Mouse (Mus musculus) myocyte (in vitro differentiated cells): ENCODE results near the gene Fam20b. TPM values are rescaled to one million over a fixed set of nuclear protein-coding genes. Genes with fewer than 3 reads are reported as not detected.

Experiments
- H3K27me3 ChIP-seq: one replicate; pipeline ENCODE4 v1.6.1; 2011; ENCODE audit not compliant: control insufficient read depth, insufficient read depth, insufficient read length
- H3K36me3 ChIP-seq: one replicate; pipeline ENCODE4 v1.6.1; 2011; ENCODE audit not compliant: control insufficient read depth, insufficient read depth
- H3K4me2 ChIP-seq: one replicate; pipeline ENCODE4 v1.6.1; 2011; ENCODE audit warnings: low read depth, control low read depth
- H3K4me3 ChIP-seq: one replicate; pipeline ENCODE4 v1.5.1; 2011; ENCODE audit warnings: mild to moderate bottlenecking, control low read depth, moderate library complexity
- H3K79me2 ChIP-seq: one replicate; pipeline ENCODE4 v1.6.1; 2011; ENCODE audit not compliant: control insufficient read depth, insufficient read depth
- H3ac ChIP-seq: one replicate; pipeline ENCODE4 v1.6.1; 2011; ENCODE audit not compliant: control insufficient read depth, insufficient read length
- CEBPB ChIP-seq: IDR thresholded peaks from 2 replicates; pipeline ENCODE4 v1.6.1; 2011; ENCODE audit warnings: mild to moderate bottlenecking, moderate library complexity; ENCODE audit not compliant: poor library complexity, insufficient read depth, severe bottlenecking
- E2F4 ChIP-seq: IDR thresholded peaks from one replicate; pipeline ENCODE4 v1.6.1; 2011; ENCODE audit warnings: mild to moderate bottlenecking, control low read depth, moderate library complexity; ENCODE audit not compliant: insufficient read depth
- MAX ChIP-seq: IDR thresholded peaks from one replicate; pipeline ENCODE4 v1.6.1; 2011; ENCODE audit warnings: low read depth, mild to moderate bottlenecking, control low read depth
- MYOD1 ChIP-seq, 3 experiments: IDR thresholded peaks; one replicate each; pipeline ENCODE4 v1.6.1; 2011; ENCODE audit warnings: control low read depth in 2 of 3, low read depth in 2 of 3, mild to moderate bottlenecking in 2 of 3, moderate library complexity in 1 of 3; ENCODE audit not compliant: insufficient read length in 2 of 3, control insufficient read depth in 1 of 3
- MYOG ChIP-seq, 3 experiments: IDR thresholded peaks; one replicate each; pipeline ENCODE4 v1.6.1; 2011; ENCODE audit warnings: control low read depth in 2 of 3, low read depth in 2 of 3, mild to moderate bottlenecking in 2 of 3; ENCODE audit not compliant: insufficient read length in 2 of 3, control insufficient read depth in 1 of 3, insufficient read depth in 1 of 3
- POLR2A ChIP-seq: IDR thresholded peaks from one replicate; pipeline ENCODE4 v1.6.1; 2011; ENCODE audit warnings: low read depth, mild to moderate bottlenecking, control low read depth, moderate library complexity; ENCODE audit not compliant: insufficient read length
- POLR2AphosphoS2 ChIP-seq: IDR thresholded peaks from one replicate; pipeline ENCODE4 v1.6.1; 2011; ENCODE audit warnings: low read depth, control low read depth; ENCODE audit not compliant: insufficient read length
- REST ChIP-seq: IDR thresholded peaks from one replicate; pipeline ENCODE4 v1.6.1; 2011; ENCODE audit warnings: mild to moderate bottlenecking, control low read depth, moderate library complexity; ENCODE audit not compliant: insufficient read depth, insufficient read length
- SRF ChIP-seq: IDR thresholded peaks from one replicate; pipeline ENCODE4 v1.6.1; 2011; ENCODE audit warnings: low read depth; ENCODE audit not compliant: control insufficient read depth, insufficient read length
- TCF12 ChIP-seq: IDR thresholded peaks from one replicate; pipeline ENCODE4 v1.6.1; 2011; ENCODE audit warnings: mild to moderate bottlenecking, control low read depth; ENCODE audit not compliant: poor library complexity, insufficient read depth, severe bottlenecking
- TCF3 ChIP-seq: IDR thresholded peaks from one replicate; pipeline ENCODE4 v1.6.1; 2011; ENCODE audit warnings: low read depth, control low read depth; ENCODE audit not compliant: insufficient read length
- USF1 ChIP-seq: IDR thresholded peaks from one replicate; pipeline ENCODE4 v1.6.1; 2011; ENCODE audit warnings: low read depth, mild to moderate bottlenecking, control low read depth, moderate library complexity
- polyA plus RNA-seq: library from polyadenylated mRNA; unstranded; fragments of >200 nt; fragmentation: generic; extraction: Trizol; gene quantifications from one replicate; pipeline ENCODE4 v1.2.1, GENCODE M21; 2012; ENCODE audit warnings: missing spikeins

Gene Fam20b
- polyA plus RNA-seq, 1 experiment: 22.9 TPM

GRCm38 (mm10) chr1:156676171-156676570 lies 42.7 kb downstream of the Fam20b start:
- H3K27me3 ChIP-seq: no peaks in the 10 kb centered on the region
- no peak overlapping the region for H3K4me2 ChIP-seq
- no peaks in the 10 kb centered on the region for H3K79me2 ChIP-seq
- TF ChIP-seq REST (no peak), TCF12 (no peak), MAX (no peak), MYOG (IDR thresholded peaks at IDR 0.05; ENCODE audit: control insufficient read depth in 1 of 3, insufficient read depth in 1 of 3, insufficient read length in 2 of 3, low read depth in 2 of 3) (no peak), USF1 (no peak), POLR2A (no peak), SRF (no peak), E2F4 (no peak)
- H3K4me3 ChIP-seq: no peak overlapping the region
- H3K36me3 ChIP-seq: peaks cover 4% of the 10 kb centered on the region
- H3ac ChIP-seq: no peak overlapping the region

- peak within 1 kb of the TSS; percentile 90 for H3K4me3 ChIP-seq
- H3ac ChIP-seq: peak within 1 kb of the TSS; percentile 42
- peak; percentile 58 for TF ChIP-seq POLR2A
- peak; percentile 49 to 94 (median 56) for TF ChIP-seq MYOG (IDR thresholded peaks at IDR 0.05; ENCODE audit: control insufficient read depth in 1 of 3, insufficient read depth in 1 of 3, insufficient read length in 2 of 3, low read depth in 2 of 3)
- peak; percentile 65 for TF ChIP-seq POLR2AphosphoS2
- TF ChIP-seq TCF12: peak; percentile 56
- no peak for TF ChIP-seq E2F4
- TF ChIP-seq CEBPB: peak; percentile 72; the same call in 1 of the 2 replicates
- TF ChIP-seq SRF: no peak
- peak in 2 of 3 experiments; percentile 26 to 86 for TF ChIP-seq MYOD1 (IDR thresholded peaks at IDR 0.05; ENCODE audit: control insufficient read depth in 1 of 3, insufficient read length in 2 of 3, low read depth in 2 of 3)
- no peak for TF ChIP-seq USF1
- peak; percentile 52 for TF ChIP-seq TCF3
- peaks cover 5% of the 10 kb centered on the region for H3K79me2 ChIP-seq
- peaks cover 8% of the 10 kb centered on the region for H3K36me3 ChIP-seq
- peak within 1 kb of the TSS; percentile 94 for H3K4me2 ChIP-seq
- no peaks in the 10 kb centered on the region for H3K27me3 ChIP-seq
These were observed 44.5 kb downstream of the Fam20b start, which contains the start of gene Tor3a for GRCm38 (mm10) chr1:156674195-156675000. Tor3a (minus strand) TSS chr1:156674356.

DNA sequence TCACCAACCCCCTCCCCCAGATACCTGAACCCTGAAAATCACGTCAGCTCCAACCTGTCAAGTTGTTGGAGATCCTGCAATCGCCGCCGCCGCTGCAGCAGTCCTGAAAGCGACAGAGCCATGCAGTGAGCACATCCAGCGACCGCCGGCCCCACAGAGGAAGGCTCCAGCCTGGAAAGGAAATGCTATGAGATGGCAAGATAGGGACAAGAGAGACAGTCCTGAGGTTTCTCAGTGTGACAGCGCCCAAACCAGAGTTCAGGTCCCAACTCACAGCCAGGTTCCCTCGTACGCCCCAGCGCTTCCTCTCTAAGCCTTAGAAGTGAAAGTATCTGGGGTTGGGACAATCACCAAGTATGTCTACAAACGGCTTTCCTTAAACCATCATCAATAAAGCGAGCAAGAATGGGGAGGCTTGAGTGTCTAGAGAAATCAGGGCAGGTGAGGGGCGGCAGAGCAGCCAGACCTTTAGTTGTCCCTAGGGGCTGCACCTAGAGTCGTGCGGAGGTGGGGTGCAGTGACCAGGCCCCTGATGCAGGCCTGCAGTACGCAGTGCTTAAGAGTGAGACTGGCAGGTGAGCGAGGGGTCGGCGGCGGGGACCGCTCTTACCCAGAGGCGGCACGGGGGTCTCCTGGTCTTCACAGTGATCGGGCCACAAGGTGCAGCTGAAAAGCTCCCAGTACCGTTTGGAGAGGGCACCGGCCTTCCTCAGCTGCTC lies 45.3 kb downstream of the Fam20b start:
- peak overlapping the region; percentile 90 for H3K4me3 ChIP-seq
- peaks cover 5% of the 10 kb centered on the region for H3K79me2 ChIP-seq
- H3K4me2 ChIP-seq: peak overlapping the region; percentile 94
- H3K36me3 ChIP-seq: peaks cover 12% of the 10 kb centered on the region
- H3K27me3 ChIP-seq: no peaks in the 10 kb centered on the region
- peak overlapping the region; percentile 42 for H3ac ChIP-seq
- no peak for TF ChIP-seq REST
- no peak for TF ChIP-seq E2F4
- no peak for TF ChIP-seq POLR2AphosphoS2
- TF ChIP-seq MYOG (IDR thresholded peaks at IDR 0.05; ENCODE audit: control insufficient read depth in 1 of 3, insufficient read depth in 1 of 3, insufficient read length in 2 of 3, low read depth in 2 of 3): peak in 1 of 3 experiments; percentile 8
- TF ChIP-seq MAX: no peak
- no peak for TF ChIP-seq CEBPB
- no peak for TF ChIP-seq USF1
- TF ChIP-seq SRF: no peak

DNA sequence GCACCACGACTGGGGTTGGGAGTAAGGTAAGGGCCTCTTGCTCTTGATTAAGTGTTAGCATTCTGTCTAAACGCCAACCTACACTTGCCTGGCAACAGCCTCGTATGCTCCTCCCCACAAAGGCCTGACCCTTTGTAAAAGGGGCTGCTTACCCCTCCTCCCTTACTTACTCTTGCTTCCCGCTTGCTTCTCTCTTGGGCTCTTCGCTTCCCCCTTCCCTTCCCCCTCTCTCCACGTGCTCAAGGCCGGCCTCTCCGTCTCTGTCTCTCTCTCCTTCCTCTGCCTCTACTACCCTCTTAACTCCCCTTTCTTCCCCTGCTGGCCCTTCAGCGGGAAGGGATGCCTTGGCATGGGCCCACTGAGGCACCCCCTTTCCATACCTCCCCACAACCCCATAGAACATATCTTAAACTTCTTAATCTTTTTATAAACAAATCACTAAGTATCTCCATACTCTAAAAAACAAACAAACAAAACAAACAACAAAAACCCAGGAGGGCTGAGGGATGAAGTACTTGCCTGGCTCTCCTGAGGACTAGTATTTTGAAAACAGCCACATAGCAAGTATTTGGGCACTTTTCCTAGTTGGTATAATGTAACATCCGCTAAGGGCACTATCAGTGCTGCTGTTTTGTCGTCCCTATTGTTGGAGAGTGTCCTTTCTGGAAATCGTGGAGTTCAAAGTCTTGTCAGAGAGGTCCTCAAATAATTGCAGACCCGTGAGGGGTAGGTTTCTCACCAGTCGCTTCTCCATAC lies 46.0 kb downstream of the Fam20b start:
- Histone ChIP-seq H3K36me3 (peaks cover 12% of the 10 kb centered on the region), H3K4me3 (peak overlapping the region; percentile 90), H3K4me2 (peak overlapping the region; percentile 94), H3K27me3 (no peaks in the 10 kb centered on the region), H3K79me2 (peaks cover 5% of the 10 kb centered on the region), H3ac (peak overlapping the region; percentile 42)
- no peak for TF ChIP-seq POLR2A
- TF ChIP-seq SRF: no peak
- TF ChIP-seq TCF12: no peak

DNA sequence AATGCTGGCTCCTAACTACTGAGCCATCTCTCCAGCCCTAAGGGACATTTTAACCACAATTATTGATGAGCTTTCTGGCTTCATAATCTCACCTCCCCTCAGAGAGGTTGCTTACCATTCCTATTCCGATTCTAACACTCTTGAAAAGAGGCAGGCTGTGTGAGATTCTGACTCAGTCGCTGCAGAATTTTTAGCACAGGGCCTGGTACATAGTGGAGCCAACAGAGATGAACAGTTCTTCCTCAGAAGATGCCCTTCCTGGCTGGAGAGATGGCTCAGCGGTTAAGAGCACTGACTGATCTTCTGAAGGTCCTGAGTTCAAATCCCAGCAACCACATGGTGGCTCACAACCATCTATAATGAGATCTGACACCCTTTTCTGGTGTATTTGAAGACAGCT lies 47.0 kb downstream of the Fam20b start:
- peaks cover 12% of the 10 kb centered on the region for H3K36me3 ChIP-seq
- no peaks in the 10 kb centered on the region for H3K27me3 ChIP-seq
- peak overlapping the region; percentile 90 for H3K4me3 ChIP-seq
- peaks cover 5% of the 10 kb centered on the region for H3K79me2 ChIP-seq
- TF ChIP-seq TCF3 (no peak), MAX (no peak), USF1 (no peak), E2F4 (no peak), POLR2A (no peak), CEBPB (no peak), REST (no peak), MYOD1 (IDR thresholded peaks at IDR 0.05; ENCODE audit: control insufficient read depth in 1 of 3, insufficient read length in 2 of 3, low read depth in 2 of 3) (no peak), POLR2AphosphoS2 (no peak), TCF12 (no peak), SRF (no peak), MYOG (IDR thresholded peaks at IDR 0.05; ENCODE audit: control insufficient read depth in 1 of 3, insufficient read depth in 1 of 3, insufficient read length in 2 of 3, low read depth in 2 of 3) (no peak)
- peak overlapping the region; percentile 31 for H3K4me2 ChIP-seq
- H3ac ChIP-seq: no peak overlapping the region
